Comparison of ENCODE assay signal across 7 mouse cellular contexts in genomic region chr6:145867111-145867510, GRCm38 (mm10). TPM values are rescaled to one million over a fixed set of nuclear protein-coding genes. Genes with fewer than 3 reads are reported as not detected.
DNase-seq lines count a peak whose midpoint lies in the region; ATAC-seq lines count a peak whose summit lies in the region.

No protein-coding gene starts in this region.

- no peaks in the 10 kb centered on the region for H3K36me3 ChIP-seq in heart, embryonic 15.5 days
- H3K36me3 ChIP-seq in forebrain, embryonic 12.5 days (replicated peaks), result no peaks in the 10 kb centered on the region
- H3K36me3 ChIP-seq in hindbrain, embryonic 12.5 days, result no peaks in the 10 kb centered on the region
- H3K36me3 ChIP-seq in midbrain, embryonic 14.5 days (ENCODE audit: control insufficient read depth, insufficient read depth, low read length), result no peaks in the 10 kb centered on the region

- H3K4me2 ChIP-seq in heart, embryonic 15.5 days, result peak overlapping the region; percentile 99
- peak overlapping the region; percentile 100; the same call in 1 of the 2 replicates for H3K4me2 ChIP-seq in forebrain, embryonic 12.5 days
- H3K4me2 ChIP-seq in hindbrain, embryonic 12.5 days (replicated peaks), result peak overlapping the region; percentile 96
- H3K4me2 ChIP-seq in midbrain, embryonic 14.5 days (ENCODE audit: low read length), result peak overlapping the region; percentile 100

- no peak for ATAC-seq in heart, embryonic 15.5 days (replicated peaks; ENCODE audit: insufficient number of reproducible peaks, insufficient read depth, low FRiP score, low read depth)
- no peak for ATAC-seq in forebrain, embryonic 12.5 days (ENCODE audit: low FRiP score)
- no peak for ATAC-seq in hindbrain, embryonic 12.5 days (ENCODE audit: low FRiP score)
- ATAC-seq in midbrain, embryonic 14.5 days (ENCODE audit: low FRiP score, low TSS enrichment), result no peak

- peaks cover 49% of the 10 kb centered on the region for H3K4me1 ChIP-seq in heart, embryonic 15.5 days (replicated peaks)
- peaks cover 46% of the 10 kb centered on the region for H3K4me1 ChIP-seq in forebrain, embryonic 12.5 days
- peaks cover 28% of the 10 kb centered on the region for H3K4me1 ChIP-seq in hindbrain, embryonic 12.5 days
- peaks cover 18% of the 10 kb centered on the region for H3K4me1 ChIP-seq in midbrain, embryonic 14.5 days (ENCODE audit: control insufficient read depth, insufficient read depth, low read length)

- no peaks in the 10 kb centered on the region for H3K9me3 ChIP-seq in heart, embryonic 15.5 days (replicated peaks)
- H3K9me3 ChIP-seq in forebrain, embryonic 12.5 days, result no peaks in the 10 kb centered on the region
- no peaks in the 10 kb centered on the region for H3K9me3 ChIP-seq in hindbrain, embryonic 12.5 days (replicated peaks)
- no peaks in the 10 kb centered on the region for H3K9me3 ChIP-seq in midbrain, embryonic 14.5 days (ENCODE audit: control insufficient read depth, low read length)

- H3K4me3 ChIP-seq in heart, embryonic 15.5 days, result no peak overlapping the region
- H3K4me3 ChIP-seq in forebrain, embryonic 12.5 days (replicated peaks), result no peak overlapping the region
- no peak overlapping the region for H3K4me3 ChIP-seq in hindbrain, embryonic 12.5 days
- peak overlapping the region; percentile 57; the same call in 1 of the 2 replicates for H3K4me3 ChIP-seq in midbrain, embryonic 14.5 days (replicated peaks; ENCODE audit: low read depth, low read length)

- DNase-seq in heart, postnatal 36 days, result no peak
- DNase-seq in midbrain, embryonic 14.5 days, result no peak
- no peak for DNase-seq in cerebellum, adult 11-12 months
- DNase-seq in thymus, adult 18-20 months, result no peak

- 0 out of 2 replicates have a peak overlapping the region, but pooled peaks have one; percentile 68 for H3K9ac ChIP-seq in heart, embryonic 15.5 days
- H3K9ac ChIP-seq in forebrain, embryonic 12.5 days, result no peak overlapping the region
- no peak overlapping the region for H3K9ac ChIP-seq in hindbrain, embryonic 12.5 days
- no peak overlapping the region for H3K9ac ChIP-seq in midbrain, embryonic 14.5 days (replicated peaks; ENCODE audit: low read length)

- 55% methylated on average over 3 of the region's 3 CpGs for WGBS in heart, embryonic 15.5 days
- 59% methylated on average over 3 of the region's 3 CpGs for WGBS in forebrain, embryonic 12.5 days
- 59% methylated on average over 3 of the region's 3 CpGs for WGBS in hindbrain, embryonic 12.5 days
- WGBS in midbrain, embryonic 14.5 days, result 68% methylated on average over 3 of the region's 3 CpGs

- intact Hi-C loops in heart, postnatal 36 days (cut with DNase I), result no loop called here

- H3K27me3 ChIP-seq in heart, embryonic 15.5 days, result peaks cover 25% of the 10 kb centered on the region
- H3K27me3 ChIP-seq in forebrain, embryonic 12.5 days, result peaks cover 64% of the 10 kb centered on the region
- H3K27me3 ChIP-seq in hindbrain, embryonic 12.5 days, result peaks cover 55% of the 10 kb centered on the region
- H3K27me3 ChIP-seq in midbrain, embryonic 14.5 days (ENCODE audit: control insufficient read depth, insufficient read depth, low read length), result peaks cover 34% of the 10 kb centered on the region

- peak overlapping the region; percentile 89 for H3K27ac ChIP-seq in heart, embryonic 15.5 days
- H3K27ac ChIP-seq in forebrain, embryonic 12.5 days, result no peak overlapping the region
- no peak overlapping the region for H3K27ac ChIP-seq in hindbrain, embryonic 12.5 days
- no peak overlapping the region for H3K27ac ChIP-seq in midbrain, embryonic 14.5 days (replicated peaks; ENCODE audit: low read depth, low read length)

RNA-seq across cellular contexts. Expression of gene Bhlhe41, which starts 1.8 kb away (rescaled TPM):
- 5.5 and 6.6 TPM in 2 replicates for polyA plus RNA-seq in heart, embryonic 15.5 days (2015; fragmentation: Nextera tagmentation; extraction: Ambion mirVana)
- total RNA-seq in heart, postnatal 36 days (2021), result 10 to 100 TPM; 18.9 to 28.6 TPM
- 1.5 and 1.6 TPM in 2 replicates for polyA plus RNA-seq in forebrain, embryonic 12.5 days (2016; fragmentation: Nextera tagmentation; extraction: Ambion mirVana)
- polyA plus RNA-seq in hindbrain, embryonic 12.5 days (2016; fragmentation: Nextera tagmentation; extraction: Ambion mirVana), result 2.4 and 2.9 TPM in 2 replicates
- polyA plus RNA-seq in midbrain, embryonic 14.5 days (2014; fragmentation: Nextera tagmentation; extraction: Ambion mirVana), result 5.9 and 6.4 TPM in 2 replicates
